13 mouse cellular contexts compared by ENCODE assay signal in the genomic region with DNA sequence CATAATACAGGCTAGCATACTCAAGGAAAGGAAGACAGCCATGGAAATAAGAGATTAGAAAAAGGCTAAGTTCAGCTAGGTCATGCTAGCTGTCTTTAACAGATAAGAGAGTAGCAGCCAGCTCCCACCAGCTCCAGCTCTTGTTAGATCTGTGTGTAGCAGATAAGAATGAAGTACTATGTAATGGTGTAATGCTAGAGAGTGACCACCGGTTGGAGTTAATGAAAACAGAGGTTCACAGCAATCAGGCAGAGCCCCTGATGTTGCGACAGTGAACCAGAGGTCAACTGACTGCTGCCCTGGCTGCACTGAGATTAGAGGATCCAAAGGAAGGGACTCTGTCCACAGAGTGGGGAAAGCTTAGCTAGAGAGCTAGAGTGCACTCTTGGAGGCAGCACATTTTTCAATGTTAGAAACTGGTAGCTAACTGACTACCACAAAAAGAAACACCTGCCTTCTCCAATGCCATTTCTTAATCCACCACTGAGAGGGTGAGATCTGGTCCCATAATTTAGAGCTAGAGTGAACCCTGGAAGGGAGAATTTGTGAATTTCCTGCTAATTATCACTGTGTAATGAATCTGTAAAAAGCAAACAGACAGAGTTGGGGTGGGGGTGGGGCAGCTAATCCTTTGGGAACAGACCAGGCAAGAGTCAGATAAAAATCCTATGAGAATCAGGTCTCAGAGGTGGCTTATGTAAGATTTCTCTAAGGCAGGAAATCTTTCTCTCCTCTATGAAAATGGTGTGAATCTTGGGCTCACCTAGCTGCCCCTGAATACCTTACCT. TPM values are rescaled to one million over a fixed set of nuclear protein-coding genes. Genes with fewer than 3 reads are reported as not detected.
DNase-seq lines count a peak whose midpoint lies in the region; TF ChIP-seq lines count a peak whose summit lies in the region.
"Had no signal": no experiment of that assay in that cellular context is flagged by ENCODE, and none has a peak within 500 bp of the region (broad histone marks: within the 10 kb centered on the region; RNA-seq: fewer than 3 reads in every experiment).

No protein-coding gene starts in this region.

- TF ChIP-seq POLR2A in spleen, adult 2 months (IDR thresholded peaks at IDR 0.05; ENCODE audit: low read depth, low read length) = no peak

- peak; percentile 84 for DNase-seq in heart, embryonic 10.5 days (ENCODE audit: low spot score)
- DNase-seq in heart, adult 8-10 months (ENCODE audit: low spot score) = no peak
- no peak for DNase-seq in spleen, adult 2 months (ENCODE audit: low read depth in 1 of 2, low spot score in 2 of 2)
- DNase-seq in spleen, adult 18-20 months = no peak
- DNase-seq in liver = peak; percentile 79
- DNase-seq in yolk sac, embryonic 10.5 days (ENCODE audit: low spot score) = peak; percentile 84
- no peak for DNase-seq in urinary bladder, postnatal 4 days (ENCODE audit: low spot score in 2 of 2)
- no peak for DNase-seq in layer of hippocampus, adult 9-10 months (ENCODE audit: low spot score)
- DNase-seq: adrenal gland, postnatal 14 days had no signal

- TF ChIP-seq CTCF in spleen, adult 2 months (IDR thresholded peaks at IDR 0.05; ENCODE audit: extremely low read depth, insufficient read depth, insufficient read length, insufficient replicate concordance) = no peak

- no peak overlapping the region for H3K27ac ChIP-seq in heart, embryonic 10.5 days
- H3K27ac ChIP-seq in spleen, adult 2 months (ENCODE audit: insufficient read depth, low read length) = peak overlapping the region; percentile 11; the same call in 1 of the 2 replicates
- H3K27ac ChIP-seq: embryonic facial prominence, embryonic 15.5 days; layer of hippocampus, adult 2 months; limb, embryonic 15.5 days; neural tube, embryonic 15.5 days had no signal

- H3K36me3 ChIP-seq in heart, embryonic 10.5 days = no peaks in the 10 kb centered on the region
- no peaks in the 10 kb centered on the region for H3K36me3 ChIP-seq in spleen, adult 2 months (ENCODE audit: control insufficient read depth, insufficient read depth, low read length)
- H3K36me3 ChIP-seq: embryonic facial prominence, embryonic 15.5 days; limb, embryonic 15.5 days; neural tube, embryonic 15.5 days had no signal

- H3K4me1 ChIP-seq in heart, embryonic 10.5 days = peaks cover 17% of the 10 kb centered on the region
- H3K4me1 ChIP-seq in spleen, adult 2 months (ENCODE audit: control insufficient read depth, insufficient read depth, insufficient read length) = no peaks in the 10 kb centered on the region
- H3K4me1 ChIP-seq: embryonic facial prominence, embryonic 15.5 days; limb, embryonic 15.5 days; neural tube, embryonic 15.5 days had no signal

- no peaks in the 10 kb centered on the region for H3K27me3 ChIP-seq in heart, embryonic 10.5 days (ENCODE audit: insufficient read depth, poor library complexity, severe bottlenecking)
- no peaks in the 10 kb centered on the region for H3K27me3 ChIP-seq in spleen, adult 2 months (ENCODE audit: control insufficient read depth, insufficient read depth, low read length)
- H3K27me3 ChIP-seq: embryonic facial prominence, embryonic 15.5 days; limb, embryonic 15.5 days; neural tube, embryonic 15.5 days had no signal

- 3% methylated on average over 2 of the region's 2 CpGs for WGBS in heart, embryonic 10.5 days
- 49% methylated on average over 2 of the region's 2 CpGs for WGBS in spleen, adult 2 months

- no peaks in the 10 kb centered on the region for H3K9me3 ChIP-seq in heart, embryonic 10.5 days
- H3K9me3 ChIP-seq: embryonic facial prominence, embryonic 15.5 days; limb, embryonic 15.5 days; neural tube, embryonic 15.5 days had no signal

- no peak overlapping the region for H3K4me3 ChIP-seq in heart, embryonic 10.5 days
- H3K4me3 ChIP-seq in spleen, adult 2 months (ENCODE audit: extremely low read depth, insufficient read depth, insufficient read length) = no peak overlapping the region
- H3K4me3 ChIP-seq: embryonic facial prominence, embryonic 15.5 days; layer of hippocampus, adult 2 months; limb, embryonic 15.5 days; neural tube, embryonic 15.5 days had no signal

RNA-seq across cellular contexts. Expression of a gene that starts 16.0 kb away (rescaled TPM):
- 0.10 and 0.15 TPM in 2 replicates for polyA plus RNA-seq in heart, embryonic 10.5 days (2016; fragmentation: Nextera tagmentation; extraction: Ambion mirVana)
- 1 to 10 TPM in 2 of 4 experiments, under 1 TPM in 2; 0.90 to 1.3 (median 1.0) TPM for total RNA-seq in heart, adult 8-10 months (2022)
- 2.0 and 2.4 TPM in 2 replicates for polyA plus RNA-seq in spleen, adult 2 months (2012; rRNA removed)

RNA-seq across cellular contexts. Expression of a gene that starts 16.2 kb away (rescaled TPM):
- 0.38 and 0.42 TPM in 2 replicates for polyA plus RNA-seq in heart, embryonic 10.5 days (2016; fragmentation: Nextera tagmentation; extraction: Ambion mirVana)
- total RNA-seq in heart, adult 8-10 months (2022) = 1 to 10 TPM; 1.2 to 2.1 (median 1.8) TPM
- polyA plus RNA-seq in spleen, adult 2 months (2012; rRNA removed) = 0.05 and 0.11 TPM in 2 replicates

RNA-seq across cellular contexts. Expression of a gene that starts 48.9 kb away (rescaled TPM):
- polyA plus RNA-seq in heart, embryonic 10.5 days (2016; fragmentation: Nextera tagmentation; extraction: Ambion mirVana) = 0.07 TPM in 1 of 2 replicates, not detected in the other
- total RNA-seq in heart, adult 8-10 months (2022) = 1 to 10 TPM; 1.4 to 1.8 (median 1.5) TPM
- polyA plus RNA-seq in spleen, adult 2 months (2012; rRNA removed) = 0.68 and 0.70 TPM in 2 replicates

RNA-seq across cellular contexts. Expression of a gene that starts 54.9 kb away (rescaled TPM):
- 0.94 and 1.1 TPM in 2 replicates for polyA plus RNA-seq in heart, embryonic 10.5 days (2016; fragmentation: Nextera tagmentation; extraction: Ambion mirVana)
- total RNA-seq in heart, adult 8-10 months (2022) = 1 to 10 TPM; 1.4 to 3.8 (median 2.1) TPM
- polyA plus RNA-seq in spleen, adult 2 months (2012; rRNA removed) = 1.9 and 2.2 TPM in 2 replicates

Comparison
In these comparisons a context has a peak if more than half of its experiments do, and no peak if none do; other contexts are left out.
1. DNase-seq: peak in heart, embryonic 10.5 days (single experiment), liver (single experiment) and yolk sac, embryonic 10.5 days (single experiment); none in heart, adult 8-10 months (single experiment), spleen, adult 2 months (0 of 2), spleen, adult 18-20 months (0 of 2), urinary bladder, postnatal 4 days (0 of 2) and layer of hippocampus, adult 9-10 months (single experiment).